Mouse (Mus musculus): ENCODE measurements at regions not wholly inside any gene's neighbourhood (a gene's known extent, or its start where the extent isn't known, plus 50 kb on each side); places are given as distances from the start of the nearest gene placed in this dataset.

DNA sequence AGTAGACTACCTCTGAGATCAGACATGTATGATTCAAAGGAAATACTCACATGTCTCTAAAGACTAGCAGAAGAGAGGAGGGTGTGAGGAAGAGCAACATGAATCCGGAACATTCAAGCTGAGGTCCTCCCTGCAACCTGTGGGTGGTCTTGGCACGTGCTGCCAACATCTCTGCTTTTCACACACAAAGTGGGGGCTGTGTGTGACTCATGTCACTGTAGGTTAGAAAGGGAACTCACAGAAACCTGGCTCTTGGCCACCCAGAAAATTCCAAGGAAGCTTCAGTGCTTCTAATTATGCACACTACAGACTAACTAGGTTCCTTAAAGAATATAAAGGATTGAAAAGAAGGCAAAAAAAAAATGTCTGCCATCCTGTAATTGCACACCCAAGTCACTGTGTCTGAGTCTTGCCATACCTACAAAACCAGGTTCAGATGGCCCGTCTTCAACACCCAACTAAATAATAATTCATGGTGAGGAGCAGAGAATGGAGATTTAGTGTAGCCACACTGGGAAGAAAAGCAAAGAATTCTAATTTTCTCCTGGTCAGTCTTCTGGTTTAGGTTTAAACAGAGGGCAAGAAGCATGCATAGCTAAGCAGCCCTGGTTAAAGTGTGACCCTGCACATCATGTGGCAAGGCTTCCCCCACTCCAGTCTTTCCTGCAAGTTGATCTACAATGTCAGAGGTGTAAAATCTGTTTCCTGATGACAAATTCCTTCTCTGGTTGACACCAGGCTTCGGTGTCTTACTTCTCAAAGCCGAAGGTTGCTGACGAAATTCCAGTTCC lies 673.8 kb upstream of the Arpp21 start:
- DNase-seq (ENCODE audit: low spot score): no peak

DNA sequence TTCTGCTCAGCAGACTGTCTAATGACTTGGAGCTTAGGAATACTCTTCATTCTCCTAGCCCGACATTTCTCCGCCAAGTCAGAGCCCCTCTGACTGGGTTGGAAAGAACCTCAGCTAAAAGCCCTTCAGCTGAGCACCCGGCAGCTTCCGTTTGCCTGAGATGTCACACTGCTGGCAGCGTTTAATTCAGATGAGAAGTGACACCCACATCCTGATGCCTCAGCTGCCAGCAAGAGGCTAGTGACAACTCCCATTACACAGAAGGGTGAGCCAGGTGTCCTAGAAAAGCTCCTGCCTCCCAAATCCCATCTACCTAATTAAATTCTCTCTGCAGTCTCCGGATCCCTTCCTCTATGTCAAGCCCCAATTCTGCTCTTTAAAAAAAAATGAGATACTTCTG lies 670.2 kb upstream of the Arpp21 start:
- DNase-seq (ENCODE audit: low spot score): no peak

DNA sequence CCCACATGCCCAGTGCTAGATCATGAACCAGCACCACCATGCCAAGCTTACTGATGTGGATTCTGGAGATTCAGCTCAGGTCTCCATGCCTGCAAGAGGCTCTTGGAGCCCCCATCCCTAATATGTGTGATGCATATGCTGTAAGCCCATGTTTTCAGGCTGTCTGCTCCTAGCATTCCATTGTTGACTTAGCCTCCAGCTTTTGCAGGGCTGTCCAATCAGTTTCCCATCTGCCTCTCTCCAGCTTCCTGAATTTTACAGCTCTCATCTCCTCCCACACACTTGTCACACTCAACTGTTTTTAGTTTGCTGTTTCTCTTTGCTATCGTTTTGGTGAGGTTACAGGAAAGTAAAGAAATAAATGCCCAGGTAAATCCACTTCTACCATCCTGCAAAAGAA lies 629.2 kb upstream of the Arpp21 start:
- DNase-seq (ENCODE audit: low spot score): no peak

DNA sequence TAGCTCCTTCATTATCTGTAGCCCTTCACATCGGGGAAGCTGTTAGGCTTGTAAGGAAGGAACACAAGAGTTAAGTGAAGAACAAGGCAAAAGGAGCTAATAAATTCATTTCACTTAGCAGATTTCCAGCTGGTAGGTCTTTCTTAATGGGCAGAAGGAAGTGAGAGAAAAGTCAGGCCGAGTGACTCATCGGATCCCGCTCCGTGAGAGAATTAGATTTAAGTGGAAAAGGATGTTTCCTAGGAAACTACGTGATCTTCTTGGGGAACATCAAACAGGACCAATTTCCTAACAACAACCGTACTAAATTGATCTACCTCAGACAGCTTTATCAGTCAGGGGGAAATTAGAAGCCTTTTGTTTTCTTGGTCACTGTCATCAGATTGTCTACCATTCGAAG lies 625.4 kb upstream of the Arpp21 start:
- DNase-seq (ENCODE audit: low spot score): no peak

DNA sequence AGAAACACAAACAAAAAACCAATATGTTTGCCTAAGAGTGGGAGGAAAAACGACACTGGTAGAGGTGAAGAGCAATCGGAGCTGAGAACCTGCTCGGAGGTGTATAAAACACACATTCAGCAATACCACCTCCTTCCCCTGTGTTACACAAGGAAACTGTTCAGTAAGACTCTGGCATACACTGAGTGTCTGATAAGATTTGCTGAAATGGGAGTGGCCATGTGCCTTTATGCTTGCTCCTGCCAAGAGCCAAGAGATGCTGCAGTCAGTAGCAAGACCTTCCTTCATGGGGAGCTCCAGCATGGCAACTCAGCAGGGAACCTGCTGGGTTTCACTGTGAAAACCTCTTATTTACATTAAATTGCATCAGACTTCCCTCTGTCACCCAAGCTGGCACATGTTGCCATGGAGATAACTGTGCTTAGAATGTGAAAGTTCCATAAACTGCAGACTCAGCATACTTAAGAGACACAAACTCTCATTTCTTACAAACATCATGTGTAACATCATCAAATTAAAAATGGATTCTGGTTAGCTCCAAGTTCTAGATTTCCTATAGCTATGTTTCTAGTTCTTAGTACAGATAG lies 624.7 kb upstream of the Arpp21 start:
- DNase-seq (ENCODE audit: low spot score): no peak

DNA sequence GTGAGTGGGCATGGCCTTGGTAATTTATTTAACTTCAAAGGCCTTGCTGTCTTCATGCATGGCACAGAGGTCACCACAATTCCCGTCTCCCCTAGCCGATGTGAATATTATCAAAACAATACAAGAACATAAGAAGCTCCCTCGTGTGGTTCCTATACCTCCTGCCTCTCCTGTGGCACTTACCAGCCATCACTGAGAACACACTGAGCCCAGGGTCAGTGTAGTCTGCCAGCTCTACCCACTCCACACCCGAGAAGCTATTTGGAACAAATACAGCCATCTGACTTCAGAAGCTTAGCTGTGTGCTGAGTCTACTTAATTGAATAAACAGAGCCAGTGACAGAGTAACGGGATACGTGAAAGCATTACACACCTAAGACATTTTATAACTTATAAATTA lies 605.7 kb upstream of the Arpp21 start:
- no peak for DNase-seq (ENCODE audit: low spot score)

DNA sequence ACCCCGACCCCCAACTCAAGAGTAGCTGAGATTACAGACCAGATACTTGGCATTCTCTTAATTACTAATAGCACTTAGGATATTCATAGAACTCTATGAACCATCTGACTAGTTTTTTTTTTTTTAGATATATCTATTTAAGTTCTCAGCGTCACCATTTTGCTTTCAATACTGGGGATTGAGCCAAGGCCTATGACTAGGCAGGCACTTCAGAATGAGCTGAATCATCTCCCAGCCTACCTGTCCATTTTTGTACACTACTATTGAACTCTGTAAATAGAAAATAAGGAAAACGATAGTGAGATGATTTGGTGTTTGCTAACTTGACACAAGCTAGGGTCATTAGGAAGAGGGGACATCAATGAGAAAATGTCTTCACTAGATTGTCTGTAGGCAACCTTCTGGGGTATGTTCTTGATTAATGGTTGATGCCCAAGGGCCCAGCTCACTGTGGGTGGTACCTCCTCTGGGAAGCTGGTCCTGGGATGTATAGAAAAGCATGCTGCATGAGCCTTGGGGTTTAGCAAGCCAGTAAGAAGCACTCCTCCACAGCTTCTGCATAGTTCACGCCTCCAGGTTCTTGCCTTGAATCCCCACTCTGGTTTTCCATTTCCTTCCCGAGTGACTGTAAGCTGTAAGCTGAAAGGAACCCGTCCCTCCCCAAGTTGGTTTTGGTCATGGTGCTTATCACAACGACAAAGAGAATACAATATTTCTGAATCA lies 603.5 kb upstream of the Arpp21 start:
- DNase-seq (ENCODE audit: low spot score): no peak

DNA sequence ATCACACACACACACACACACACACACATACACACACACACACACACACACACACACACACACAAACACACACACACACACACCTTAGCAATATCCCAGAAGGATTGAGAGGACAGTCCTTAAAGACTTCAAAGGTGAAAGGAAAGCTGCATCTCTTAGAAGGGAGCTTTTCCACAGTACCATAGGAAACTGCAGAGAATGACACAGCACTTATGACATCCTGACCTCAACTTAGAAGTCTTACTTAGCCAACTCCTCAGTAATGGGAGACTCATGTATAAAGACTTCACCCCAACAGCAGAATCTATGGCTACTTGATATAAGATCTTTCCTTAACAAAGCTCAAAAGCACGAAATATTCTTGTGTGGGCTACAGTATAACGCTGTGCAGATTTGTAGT lies 601.8 kb upstream of the Arpp21 start:
- DNase-seq (ENCODE audit: low spot score): no peak

DNA sequence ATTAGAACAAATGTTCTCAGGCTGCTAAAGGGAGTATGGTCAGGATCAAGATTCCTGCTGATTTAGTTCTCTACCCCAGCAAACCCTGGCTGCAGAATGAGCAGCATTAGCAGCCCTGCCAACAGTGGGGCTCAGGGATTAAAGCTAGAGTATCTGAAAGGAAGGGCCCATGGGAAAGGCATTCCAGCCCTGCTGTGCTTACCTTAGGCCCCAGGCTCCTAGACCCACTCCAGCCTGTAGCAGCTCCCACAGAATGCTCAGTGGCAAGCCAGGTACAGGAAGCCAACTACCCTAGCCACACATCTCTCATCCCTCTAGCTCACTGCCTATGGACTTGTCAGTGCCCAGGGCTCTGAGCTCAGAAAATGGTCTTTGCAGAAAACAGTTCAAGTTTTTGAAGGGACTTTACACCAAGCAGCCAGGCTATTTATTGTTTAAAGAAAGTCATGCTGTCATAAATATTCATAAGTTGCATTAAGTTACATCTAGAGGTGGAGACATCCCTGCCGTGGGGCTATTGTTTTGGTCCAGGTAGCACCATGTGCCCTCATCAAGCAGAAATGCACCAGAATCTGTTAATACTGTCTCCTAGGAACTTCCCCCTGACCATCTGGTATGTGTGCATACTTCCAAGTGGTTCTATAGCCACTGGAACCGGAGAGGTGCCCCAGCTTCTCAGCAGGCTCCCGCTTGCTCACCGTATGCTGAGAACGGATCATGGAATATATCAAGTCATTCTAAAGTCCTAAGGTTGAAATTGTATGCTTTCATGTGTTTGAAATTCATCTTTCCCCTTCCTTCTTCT lies 598.9 kb upstream of the Arpp21 start:
- DNase-seq (ENCODE audit: low spot score): no peak

DNA sequence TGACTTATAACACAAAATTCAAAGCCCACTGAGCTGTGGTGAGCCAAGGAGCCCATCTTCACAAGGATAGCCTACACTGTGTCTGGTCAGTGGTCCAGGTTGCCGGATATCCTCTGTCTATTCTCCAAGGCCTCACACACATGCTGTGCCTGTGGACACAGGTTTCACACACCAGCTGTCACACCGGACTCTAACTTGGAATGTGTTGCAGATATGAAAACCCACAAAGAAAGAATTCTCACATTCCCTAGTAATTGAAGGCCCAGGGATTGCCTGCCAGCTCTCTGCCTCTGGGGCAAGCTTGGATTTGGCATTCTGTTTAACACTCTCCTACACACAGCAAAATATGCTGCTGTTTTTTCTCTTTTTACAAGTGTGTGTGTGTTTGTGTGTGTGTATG lies 595.4 kb upstream of the Arpp21 start:
- DNase-seq (ENCODE audit: low spot score): no peak

DNA sequence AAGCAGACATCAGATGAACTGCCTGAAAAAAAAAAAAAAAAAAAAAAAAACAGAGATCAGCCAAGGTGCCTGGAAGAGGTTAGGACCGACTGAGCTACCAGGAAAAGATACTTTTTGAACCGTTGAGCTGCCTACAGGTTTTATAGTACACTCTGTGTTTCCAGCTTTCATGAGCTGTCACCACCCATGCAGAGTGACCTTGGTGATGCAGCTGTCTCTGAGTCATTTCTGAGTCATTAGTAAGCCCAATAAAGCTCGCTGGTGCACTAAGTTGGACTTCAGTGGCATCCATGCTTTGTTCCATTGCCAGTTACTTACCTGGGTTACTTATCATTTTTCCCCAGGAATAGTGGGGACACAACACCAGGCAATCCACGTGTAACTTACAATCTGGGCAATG lies 592.9 kb upstream of the Arpp21 start:
- no peak for DNase-seq (ENCODE audit: low spot score)

DNA sequence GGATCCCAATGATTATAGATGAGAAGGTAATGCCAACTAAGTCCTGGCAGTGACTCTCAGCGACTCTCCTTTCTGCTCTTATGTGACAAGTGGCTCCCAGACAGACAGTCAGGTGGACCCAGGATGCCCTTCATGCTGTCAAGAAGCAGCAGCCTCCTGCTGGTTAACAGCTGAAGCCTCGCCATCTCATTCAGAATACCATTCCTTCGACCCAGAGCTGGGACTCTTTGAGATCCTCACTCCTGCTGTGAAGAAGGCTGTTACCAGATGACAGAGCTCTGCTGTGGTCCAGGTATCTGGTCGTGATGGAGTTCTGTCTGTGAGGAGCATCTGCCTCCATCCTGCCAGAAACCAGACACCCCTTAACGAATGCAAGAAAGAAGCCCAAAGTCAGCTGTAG lies 590.9 kb upstream of the Arpp21 start:
- DNase-seq (ENCODE audit: low spot score): no peak

DNA sequence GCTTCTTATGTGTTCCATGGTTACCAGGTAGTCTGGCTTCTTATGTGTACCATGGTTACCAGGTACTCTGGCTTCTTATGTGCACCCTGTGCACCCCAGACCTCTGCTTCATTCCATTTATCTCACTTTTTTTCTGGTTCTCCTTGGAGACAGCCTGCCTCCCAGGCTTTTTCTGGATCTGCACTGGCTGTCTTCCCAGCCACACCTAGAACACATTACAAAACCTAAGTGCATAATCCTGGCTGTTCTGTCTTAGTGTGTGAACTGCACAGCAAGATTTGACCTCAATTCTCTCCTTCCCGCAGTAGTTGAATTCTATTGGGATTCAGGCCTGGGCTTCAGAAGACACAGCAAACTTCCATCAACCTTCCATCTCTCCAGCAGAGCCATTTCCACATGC lies 586.2 kb upstream of the Arpp21 start:
- no peak for DNase-seq (ENCODE audit: low spot score)

DNA sequence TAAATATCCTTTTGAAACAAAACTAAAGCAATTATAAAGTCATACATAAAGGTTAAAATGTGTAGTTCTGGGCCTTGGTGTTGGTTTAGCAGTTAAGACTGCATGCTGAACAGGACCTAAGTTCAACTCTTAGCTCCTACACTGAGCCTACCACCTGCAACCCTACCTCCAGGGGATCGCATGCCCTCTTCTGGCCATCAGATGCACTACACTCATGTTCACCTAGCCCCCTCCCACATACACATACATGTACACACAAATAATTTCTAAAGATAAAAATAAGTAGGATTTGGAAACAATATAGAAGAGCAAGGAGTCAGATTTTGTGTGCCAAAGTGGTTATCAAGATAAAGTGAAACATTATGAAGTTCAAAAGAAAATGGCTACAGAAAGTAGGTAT lies 576.2 kb upstream of the Arpp21 start:
- DNase-seq (ENCODE audit: low spot score): no peak

DNA sequence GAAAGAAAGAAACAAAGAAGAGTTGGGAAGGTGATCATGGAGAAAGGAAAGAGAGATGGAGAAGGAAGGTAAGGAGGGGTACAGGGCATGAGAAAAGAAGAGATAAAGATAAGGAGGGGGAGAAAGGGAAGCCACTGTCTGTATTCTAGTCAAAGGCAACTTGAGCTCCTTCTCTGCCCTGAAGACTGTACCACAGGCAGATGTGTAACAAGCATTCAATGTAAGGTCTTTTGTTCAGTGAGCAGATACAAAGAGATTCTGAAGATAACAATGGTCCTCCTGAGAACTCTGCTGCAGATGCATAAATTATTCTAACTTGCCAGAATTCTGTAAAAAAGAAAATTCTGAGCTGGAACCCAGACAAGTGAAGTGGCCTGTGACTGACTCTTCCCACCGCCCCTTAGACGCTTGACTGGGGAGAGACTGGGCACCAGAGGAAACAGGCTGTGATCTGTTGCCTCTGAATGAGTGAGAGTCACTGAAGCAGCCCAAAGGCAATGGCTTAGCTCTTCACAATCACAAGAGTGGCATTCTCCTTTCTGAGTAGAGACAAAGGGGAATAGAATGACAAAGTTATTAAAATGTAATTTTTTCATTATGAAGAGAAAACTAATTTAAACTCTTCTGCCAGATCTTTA lies 564.0 kb upstream of the Arpp21 start:
- DNase-seq (ENCODE audit: low spot score): no peak

DNA sequence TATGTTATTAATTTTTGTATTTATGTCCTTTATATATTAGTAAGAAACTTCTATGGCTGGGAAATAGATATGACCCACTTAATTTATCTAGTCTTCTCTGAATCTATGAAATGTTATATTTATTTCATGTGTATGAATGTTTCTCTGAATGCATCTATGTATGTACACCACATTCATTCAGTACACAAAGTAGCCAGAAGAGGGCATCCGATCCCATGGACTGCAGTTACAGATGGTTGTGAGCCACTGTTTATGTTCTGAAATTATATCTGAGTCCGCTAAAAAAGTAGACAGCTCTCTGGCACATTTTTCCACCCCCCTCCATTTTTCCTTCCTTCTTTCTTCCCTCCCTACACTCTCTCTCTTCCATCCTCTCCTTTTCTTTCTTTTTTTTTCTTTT lies 557.8 kb upstream of the Arpp21 start:
- no peak for DNase-seq (ENCODE audit: low spot score)

DNA sequence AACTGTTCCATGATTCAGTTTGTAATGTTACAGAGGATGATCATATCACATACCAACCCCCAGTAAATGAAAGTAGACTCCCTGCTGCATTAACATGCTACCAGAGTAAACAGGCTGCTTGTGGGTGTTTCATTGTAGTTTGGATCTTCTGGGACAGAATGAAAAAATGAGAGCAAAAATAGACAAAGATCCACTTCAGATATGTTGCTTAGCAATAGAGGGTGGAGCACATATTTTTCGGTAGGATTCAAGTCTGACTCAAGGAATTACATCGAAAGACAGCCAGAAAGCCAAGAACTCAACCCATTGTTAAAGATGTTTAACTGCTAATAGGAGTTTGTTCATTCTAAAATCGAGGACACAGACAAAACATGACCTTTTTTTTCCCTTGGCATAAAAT lies 536.2 kb upstream of the Arpp21 start:
- DNase-seq (ENCODE audit: low spot score): no peak

DNA sequence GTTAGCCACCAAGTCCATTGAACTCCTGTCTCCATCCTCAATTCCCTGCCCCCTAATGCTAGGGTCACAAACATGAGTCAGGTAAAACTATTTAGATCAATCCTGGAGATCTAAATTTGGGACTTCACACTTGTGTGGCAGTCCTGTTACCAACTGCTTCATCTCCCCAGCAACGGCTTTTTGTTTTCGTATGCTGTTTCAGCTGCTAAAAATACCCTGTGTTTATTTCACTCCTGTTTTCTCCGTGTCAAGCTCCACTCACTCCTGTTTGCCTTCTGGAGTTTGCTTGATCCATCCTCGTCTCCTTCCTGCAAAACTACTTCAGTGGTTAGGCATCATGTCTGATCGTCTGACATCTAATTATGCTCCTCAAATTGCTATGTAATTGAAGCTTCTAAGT lies 508.9 kb upstream of the Arpp21 start:
- DNase-seq (ENCODE audit: low spot score): no peak

DNA sequence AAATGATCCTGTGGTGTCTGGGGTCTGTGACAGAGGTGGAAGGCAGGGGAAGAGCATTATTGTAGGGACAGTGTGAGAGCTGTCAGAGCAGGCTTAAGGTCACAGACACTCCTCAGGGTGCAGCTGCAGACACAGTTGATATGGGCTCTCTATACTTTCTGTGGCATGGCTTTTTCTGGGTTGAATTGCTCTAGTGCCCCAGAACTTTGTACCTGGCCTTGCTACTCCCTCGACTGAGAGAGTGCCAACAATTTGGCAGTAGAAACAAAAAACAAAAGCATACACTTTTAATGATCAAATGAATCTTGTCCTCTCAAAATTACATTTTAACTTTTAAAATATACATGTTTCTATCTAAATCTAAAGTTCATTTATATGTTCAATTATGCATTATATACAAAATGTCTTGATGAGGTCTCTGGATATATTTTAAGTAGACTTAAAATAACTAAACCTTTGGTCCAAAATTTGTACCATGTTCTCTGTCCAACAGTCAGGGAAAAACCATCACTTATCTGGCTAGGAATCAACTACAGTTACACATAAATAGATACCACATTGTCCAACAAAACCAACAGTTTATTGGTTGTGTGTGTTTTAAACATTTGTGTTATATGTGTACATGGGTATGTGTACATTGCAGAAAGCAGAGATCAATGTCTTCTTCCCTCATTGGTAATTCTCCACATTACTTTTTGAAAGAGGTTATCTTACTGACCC lies 508.3 kb upstream of the Arpp21 start:
- DNase-seq (ENCODE audit: low spot score): no peak

DNA sequence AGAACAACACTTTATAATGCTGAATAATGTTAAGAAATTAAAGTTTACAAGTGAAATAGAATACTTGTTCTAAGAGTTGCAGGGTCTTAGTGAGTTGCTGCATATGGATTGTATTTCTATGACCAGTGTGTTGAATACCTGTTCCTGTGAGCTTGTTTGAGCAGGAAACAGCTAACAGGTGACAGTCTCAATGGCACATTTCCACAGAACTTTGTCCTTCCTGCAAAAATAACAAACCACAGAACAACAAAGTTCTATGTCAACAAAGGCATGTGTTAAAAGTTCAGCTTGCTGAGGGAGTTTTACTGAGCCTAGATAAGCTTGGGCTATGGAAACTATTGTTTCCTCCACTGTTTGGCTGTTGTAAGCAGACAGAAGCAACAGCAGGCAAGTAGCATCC lies 500.0 kb upstream of the Arpp21 start:
- DNase-seq (ENCODE audit: low spot score): no peak

DNA sequence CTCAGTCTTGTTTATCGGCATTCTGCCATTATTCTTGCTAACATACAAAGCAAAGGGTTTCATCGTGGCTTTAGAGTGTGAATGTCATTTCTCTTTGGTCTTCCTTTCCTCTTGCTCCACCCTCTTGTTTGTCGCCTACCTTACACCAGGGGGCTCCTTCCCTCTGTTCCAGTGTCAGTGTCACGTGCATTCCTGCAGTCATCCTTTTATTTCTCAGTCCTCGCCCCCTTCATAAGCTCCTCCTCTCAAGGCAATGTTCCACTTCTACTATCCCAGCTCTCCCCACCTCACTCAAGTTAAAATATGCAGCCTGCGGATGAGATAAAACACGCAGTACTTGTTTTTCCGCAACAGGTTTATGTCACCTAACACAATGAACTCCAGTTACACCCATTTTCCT lies 489.8 kb upstream of the Arpp21 start:
- no peak for DNase-seq (ENCODE audit: low spot score)

DNA sequence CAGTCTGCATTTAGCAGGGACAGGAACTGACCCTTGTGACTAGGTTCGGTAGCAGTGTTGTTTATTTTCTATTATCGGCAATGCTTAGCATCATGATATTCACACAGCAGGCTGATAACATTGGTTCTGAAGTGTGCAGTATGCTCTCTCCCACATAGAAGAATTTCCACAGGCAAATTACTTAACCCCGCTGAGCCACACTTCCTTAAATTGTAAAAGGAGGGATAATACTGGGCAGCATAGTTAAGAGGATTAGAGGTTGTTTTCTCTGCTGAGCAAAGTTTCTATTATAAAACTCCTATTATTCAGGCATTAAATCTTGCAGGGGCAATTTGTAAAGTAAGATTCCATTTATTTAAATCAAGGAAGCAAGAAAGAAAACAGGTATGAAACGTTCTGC lies 489.4 kb upstream of the Arpp21 start:
- no peak for DNase-seq (ENCODE audit: low spot score)

Data from layer of hippocampus, adult 9-10 months (tissue).